Mouse (Mus musculus): ENCODE data around the gene Tnf. TPM values are rescaled to one million over a fixed set of nuclear protein-coding genes. Genes with fewer than 3 reads are reported as not detected.
A peak's percentile ranks its signal among the peaks of the same experiment; 100 is the strongest.
"Not testable (repeated sequence)": the region's sequence is repeated elsewhere in the genome, so short reads cannot be mapped to it uniquely, and the experiment has no call there.

Tnf gene
- polyA plus RNA-seq, 1 experiment from 2014 or later = not detected

DNA sequence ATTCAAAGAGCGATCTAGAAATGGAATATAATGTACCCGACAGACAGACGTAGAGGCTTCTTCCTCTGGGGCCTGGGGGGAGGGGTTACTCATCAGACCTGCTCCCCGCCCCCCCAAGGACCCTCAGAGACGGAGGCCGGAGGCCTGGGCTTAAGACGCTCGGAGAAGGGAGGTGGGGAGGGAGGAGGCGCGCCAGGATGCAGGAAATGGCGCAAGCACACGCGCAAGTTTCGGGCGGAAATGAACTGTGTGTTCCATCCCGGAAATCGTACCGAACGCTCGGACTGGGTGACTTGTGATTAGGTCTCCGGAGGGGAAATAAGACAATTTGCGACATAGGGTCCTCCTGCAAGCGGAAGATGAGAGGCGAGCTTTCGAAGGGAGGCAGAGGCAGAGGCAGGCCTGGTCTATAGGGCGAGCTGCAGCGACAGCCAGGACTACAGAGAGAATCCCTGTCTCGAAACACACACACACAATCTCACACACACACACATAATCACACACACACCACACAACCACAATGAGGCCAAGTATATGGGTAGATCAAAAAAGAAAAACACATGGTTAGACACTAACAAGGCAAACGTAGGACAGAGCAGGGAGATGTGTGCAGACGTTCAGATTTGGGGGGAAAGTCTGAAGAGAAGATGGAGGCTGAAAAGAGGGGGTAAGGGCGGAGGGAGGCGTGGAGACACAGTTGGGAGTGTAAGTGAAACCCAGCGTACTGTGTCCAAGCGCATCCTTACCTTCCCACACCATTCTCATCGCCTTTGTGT is 34.0 kb upstream of the Tnf start, which contains the start of gene Nfkbil1:
Gene Nfkbil1, minus strand, starts transcription at position 179 of the 776 bp plus-strand sequence.
- DNase-seq (peak; percentile 96), ATAC-seq (ENCODE audit: low FRiP score, low TSS enrichment) (peak; percentile 77)
- H3K4me3 ChIP-seq (replicated peaks; ENCODE audit: low read depth, low read length) = peak within 1 kb of the TSS; percentile 52
- H3K9me3 ChIP-seq (ENCODE audit: control insufficient read depth, low read length) = no peaks in the 10 kb centered on the region
- peaks cover 13% of the 10 kb centered on the region for H3K36me3 ChIP-seq (ENCODE audit: control insufficient read depth, insufficient read depth, low read length)
- H3K4me1 ChIP-seq (ENCODE audit: control insufficient read depth, insufficient read depth, low read length) = peaks cover 20% of the 10 kb centered on the region
- peak within 1 kb of the TSS; percentile 74 for H3K9ac ChIP-seq (replicated peaks; ENCODE audit: low read length)
- H3K27ac ChIP-seq (replicated peaks; ENCODE audit: low read depth, low read length) = peak within 1 kb of the TSS; percentile 88
- H3K27me3 ChIP-seq (ENCODE audit: control insufficient read depth, insufficient read depth, low read length) = no peaks in the 10 kb centered on the region
- peak within 1 kb of the TSS; percentile 91 for H3K4me2 ChIP-seq (ENCODE audit: low read length)
- WGBS = under 1% methylated on average over 35 of the region's 35 CpGs

DNA sequence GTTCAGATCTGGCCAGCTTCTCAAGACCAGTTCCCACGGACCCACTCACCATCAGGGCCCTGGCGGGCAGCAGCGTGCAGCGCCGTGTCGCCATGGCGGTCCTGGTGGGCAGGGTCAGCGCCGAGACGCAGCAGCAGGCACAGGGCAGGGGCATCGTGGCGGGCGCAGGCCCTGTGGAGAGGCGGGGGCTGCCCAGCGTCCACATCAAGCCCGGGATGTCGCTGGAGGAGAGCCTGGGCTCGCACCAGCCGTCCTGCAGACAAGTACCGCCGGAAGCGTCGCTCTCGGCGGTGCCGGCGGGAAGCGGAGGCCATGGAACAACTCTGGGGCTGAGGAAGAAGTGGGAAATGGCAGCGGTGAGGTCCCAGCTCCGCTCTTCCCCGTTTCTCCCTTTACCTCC is 33.1 kb upstream of the Tnf start:
- H3K27me3 ChIP-seq (ENCODE audit: control insufficient read depth, insufficient read depth, low read length) = no peaks in the 10 kb centered on the region
- H3K27ac ChIP-seq (replicated peaks; ENCODE audit: low read depth, low read length) = peak overlapping the region; percentile 88
- H3K36me3 ChIP-seq (ENCODE audit: control insufficient read depth, insufficient read depth, low read length) = peaks cover 18% of the 10 kb centered on the region
- no peaks in the 10 kb centered on the region for H3K9me3 ChIP-seq (ENCODE audit: control insufficient read depth, low read length)
- H3K4me3 ChIP-seq (replicated peaks; ENCODE audit: low read depth, low read length) = peak overlapping the region; percentile 52
- DNase-seq (peak; percentile 43), ATAC-seq (ENCODE audit: low FRiP score, low TSS enrichment) (no peak)
- 6% methylated on average over 31 of the region's 31 CpGs for WGBS
- H3K9ac ChIP-seq (replicated peaks; ENCODE audit: low read length) = peak overlapping the region; percentile 74
- peak overlapping the region; percentile 91 for H3K4me2 ChIP-seq (ENCODE audit: low read length)
- peaks cover 14% of the 10 kb centered on the region; the same call in 1 of the 2 replicates for H3K4me1 ChIP-seq (ENCODE audit: control insufficient read depth, insufficient read depth, low read length)

- H3K27ac ChIP-seq (replicated peaks; ENCODE audit: low read depth, low read length); ATAC-seq (ENCODE audit: low FRiP score, low TSS enrichment); H3K9me3 ChIP-seq (ENCODE audit: control insufficient read depth, low read length); H3K27me3 ChIP-seq (ENCODE audit: control insufficient read depth, insufficient read depth, low read length); DNase-seq; H3K9ac ChIP-seq (replicated peaks; ENCODE audit: low read length): not testable (repeated sequence)
- H3K4me2 ChIP-seq (ENCODE audit: low read length) = peak overlapping the region; percentile 91
- H3K36me3 ChIP-seq (ENCODE audit: control insufficient read depth, insufficient read depth, low read length) = peaks cover 27% of the 10 kb centered on the region
- H3K4me3 ChIP-seq (replicated peaks; ENCODE audit: low read depth, low read length) = peak overlapping the region; percentile 52; the same call in 1 of the 2 replicates
- peaks cover 14% of the 10 kb centered on the region; the same call in 1 of the 2 replicates for H3K4me1 ChIP-seq (ENCODE audit: control insufficient read depth, insufficient read depth, low read length)
- 89% methylated on average over 7 of the region's 7 CpGs for WGBS
Observed at GRCm38 (mm10) chr17:35234090-35234489, 32.3 kb upstream of the Tnf start.

GRCm38 (mm10) chr17:35233114-35233980 is 31.5 kb upstream of the Tnf start, which contains the start of gene Atp6v1g2:
TSS of gene Atp6v1g2 (plus strand) at chr17:35233660.
- WGBS = 84% methylated on average over 18 of the region's 18 CpGs
- Histone ChIP-seq H3K9ac (replicated peaks; ENCODE audit: low read length) (no peak within 1 kb of the TSS), H3K4me3 (replicated peaks; ENCODE audit: low read depth, low read length) (peak within 1 kb of the TSS; percentile 52; the same call in 1 of the 2 replicates), H3K27ac (replicated peaks; ENCODE audit: low read depth, low read length) (no peak within 1 kb of the TSS), H3K4me1 (ENCODE audit: control insufficient read depth, insufficient read depth, low read length) (peaks cover 14% of the 10 kb centered on the region; the same call in 1 of the 2 replicates), H3K36me3 (ENCODE audit: control insufficient read depth, insufficient read depth, low read length) (peaks cover 34% of the 10 kb centered on the region), H3K4me2 (ENCODE audit: low read length) (peak within 1 kb of the TSS; percentile 91), H3K27me3 (ENCODE audit: control insufficient read depth, insufficient read depth, low read length) (no peaks in the 10 kb centered on the region), H3K9me3 (ENCODE audit: control insufficient read depth, low read length) (no peaks in the 10 kb centered on the region)
- DNase-seq (no peak), ATAC-seq (ENCODE audit: low FRiP score, low TSS enrichment) (no peak)

- Histone ChIP-seq H3K9ac (replicated peaks; ENCODE audit: low read length) (no peak overlapping the region), H3K4me1 (ENCODE audit: control insufficient read depth, insufficient read depth, low read length) (peaks cover 14% of the 10 kb centered on the region; the same call in 1 of the 2 replicates), H3K4me2 (ENCODE audit: low read length) (no peak overlapping the region), H3K36me3 (ENCODE audit: control insufficient read depth, insufficient read depth, low read length) (peaks cover 39% of the 10 kb centered on the region), H3K4me3 (replicated peaks; ENCODE audit: low read depth, low read length) (no peak overlapping the region), H3K27ac (replicated peaks; ENCODE audit: low read depth, low read length) (no peak overlapping the region), H3K27me3 (ENCODE audit: control insufficient read depth, insufficient read depth, low read length) (no peaks in the 10 kb centered on the region), H3K9me3 (ENCODE audit: control insufficient read depth, low read length) (no peaks in the 10 kb centered on the region)
- DNase-seq (no peak), ATAC-seq (ENCODE audit: low FRiP score, low TSS enrichment) (no peak)
- WGBS = 92% methylated on average over 5 of the region's 5 CpGs
Observed at GRCm38 (mm10) chr17:35232659-35233058, 30.9 kb upstream of the Tnf start.

- no peak overlapping the region for H3K4me3 ChIP-seq (replicated peaks; ENCODE audit: low read depth, low read length)
- DNase-seq (peak; percentile 93), ATAC-seq (ENCODE audit: low FRiP score, low TSS enrichment) (no peak)
- no peaks in the 10 kb centered on the region for H3K9me3 ChIP-seq (ENCODE audit: control insufficient read depth, low read length)
- peaks cover 14% of the 10 kb centered on the region; the same call in 1 of the 2 replicates for H3K4me1 ChIP-seq (ENCODE audit: control insufficient read depth, insufficient read depth, low read length)
- no peak overlapping the region for H3K27ac ChIP-seq (replicated peaks; ENCODE audit: low read depth, low read length)
- H3K9ac ChIP-seq (replicated peaks; ENCODE audit: low read length) = no peak overlapping the region; the same call in 1 of the 2 replicates
- peaks cover 45% of the 10 kb centered on the region for H3K36me3 ChIP-seq (ENCODE audit: control insufficient read depth, insufficient read depth, low read length)
- WGBS = 9% methylated on average over 12 of the region's 12 CpGs
- H3K4me2 ChIP-seq (ENCODE audit: low read length) = peak overlapping the region; percentile 32; the same call in 1 of the 2 replicates
- no peaks in the 10 kb centered on the region for H3K27me3 ChIP-seq (ENCODE audit: control insufficient read depth, insufficient read depth, low read length)
Observed at GRCm38 (mm10) chr17:35232043-35232442, 30.2 kb upstream of the Tnf start.

DNA sequence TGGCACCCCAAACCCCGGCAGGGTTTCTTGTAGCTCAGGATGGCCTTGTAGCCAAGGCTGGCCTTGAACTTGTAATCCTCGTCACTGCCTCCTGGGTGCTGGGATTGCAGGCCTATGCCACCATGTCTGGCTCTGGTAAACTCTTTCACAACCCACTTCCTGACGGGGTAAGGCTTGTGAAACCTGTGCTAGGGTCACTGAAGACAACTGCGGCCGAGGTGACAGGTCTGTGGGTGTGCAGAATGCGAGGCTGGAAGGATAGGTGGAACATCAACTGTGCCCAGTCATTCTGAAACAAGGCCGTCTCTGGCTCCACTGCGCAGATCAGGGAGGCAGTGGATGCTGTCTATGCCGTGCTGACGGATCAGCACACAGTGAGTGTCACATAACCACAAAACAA is 29.2 kb upstream of the Tnf start:
- no peak for DNase-seq
- 94% methylated on average over 10 of the region's 10 CpGs for WGBS
- peaks cover 51% of the 10 kb centered on the region for H3K36me3 ChIP-seq (ENCODE audit: control insufficient read depth, insufficient read depth, low read length)

DNA sequence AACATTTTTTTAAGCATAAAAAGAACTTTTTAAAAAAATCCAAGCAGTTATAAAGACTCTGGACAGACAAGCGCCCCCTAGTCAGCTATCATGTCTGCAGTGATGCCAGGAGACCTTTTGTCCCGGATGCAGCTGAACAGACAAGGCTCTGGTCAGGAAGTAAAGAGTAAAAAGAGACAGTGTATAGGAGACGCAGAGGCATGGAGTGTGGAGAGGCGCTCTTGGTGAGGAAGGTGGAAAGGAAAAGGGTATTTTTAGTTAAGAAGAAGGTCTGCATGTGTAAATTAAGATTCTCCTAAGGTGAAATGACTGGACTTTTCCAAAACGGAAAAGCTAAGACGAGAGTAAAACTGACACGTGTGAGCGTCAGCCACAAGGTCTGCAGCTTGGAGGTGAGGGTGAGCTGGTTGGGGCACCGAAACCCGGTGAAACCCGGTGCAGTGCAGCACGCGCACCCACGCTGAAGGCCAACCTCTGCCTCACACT is 24.8 kb upstream of the Tnf start:
- no peaks in the 10 kb centered on the region for H3K27me3 ChIP-seq (ENCODE audit: control insufficient read depth, insufficient read depth, low read length)
- H3K9me3 ChIP-seq (ENCODE audit: control insufficient read depth, low read length) = no peaks in the 10 kb centered on the region
- no peaks in the 10 kb centered on the region for H3K4me1 ChIP-seq (ENCODE audit: control insufficient read depth, insufficient read depth, low read length)
- no peak overlapping the region for H3K9ac ChIP-seq (replicated peaks; ENCODE audit: low read length)
- H3K4me3 ChIP-seq (replicated peaks; ENCODE audit: low read depth, low read length) = no peak overlapping the region
- ATAC-seq (ENCODE audit: low FRiP score, low TSS enrichment) (no peak), DNase-seq (no peak)
- peaks cover 60% of the 10 kb centered on the region for H3K36me3 ChIP-seq (ENCODE audit: control insufficient read depth, insufficient read depth, low read length)
- WGBS = 90% methylated on average over 14 of the region's 14 CpGs
- H3K4me2 ChIP-seq (ENCODE audit: low read length) = no peak overlapping the region
- H3K27ac ChIP-seq (replicated peaks; ENCODE audit: low read depth, low read length) = no peak overlapping the region

More for the DNA sequence above, 29.2 kb upstream of the Tnf start:
- no peak overlapping the region for H3K4me2 ChIP-seq (ENCODE audit: low read length)
- no peaks in the 10 kb centered on the region for H3K27me3 ChIP-seq (ENCODE audit: control insufficient read depth, insufficient read depth, low read length)
- H3K9me3 ChIP-seq (ENCODE audit: control insufficient read depth, low read length) = no peaks in the 10 kb centered on the region
- H3K4me1 ChIP-seq (ENCODE audit: control insufficient read depth, insufficient read depth, low read length) = peaks cover 9% of the 10 kb centered on the region; the same call in 1 of the 2 replicates
- no peak overlapping the region for H3K27ac ChIP-seq (replicated peaks; ENCODE audit: low read depth, low read length)
- no peak overlapping the region for H3K4me3 ChIP-seq (replicated peaks; ENCODE audit: low read depth, low read length)
- H3K9ac ChIP-seq (replicated peaks; ENCODE audit: low read length) = no peak overlapping the region
- ATAC-seq (ENCODE audit: low FRiP score, low TSS enrichment) = no peak
